Mouse (Mus musculus) ES-Bruce4 (cell line): Measurements from ENCODE around the gene Galk1.

Experiments used
- CTCF ChIP-seq: IDR thresholded peaks from one replicate; pipeline ENCODE4 v1.8.1; 2011; ENCODE audit warnings: low read depth, low read length
- POLR2A ChIP-seq: IDR thresholded peaks from one replicate; pipeline ENCODE4 v1.8.1; 2011; ENCODE audit warnings: low read length; ENCODE audit not compliant: insufficient read depth

DNA sequence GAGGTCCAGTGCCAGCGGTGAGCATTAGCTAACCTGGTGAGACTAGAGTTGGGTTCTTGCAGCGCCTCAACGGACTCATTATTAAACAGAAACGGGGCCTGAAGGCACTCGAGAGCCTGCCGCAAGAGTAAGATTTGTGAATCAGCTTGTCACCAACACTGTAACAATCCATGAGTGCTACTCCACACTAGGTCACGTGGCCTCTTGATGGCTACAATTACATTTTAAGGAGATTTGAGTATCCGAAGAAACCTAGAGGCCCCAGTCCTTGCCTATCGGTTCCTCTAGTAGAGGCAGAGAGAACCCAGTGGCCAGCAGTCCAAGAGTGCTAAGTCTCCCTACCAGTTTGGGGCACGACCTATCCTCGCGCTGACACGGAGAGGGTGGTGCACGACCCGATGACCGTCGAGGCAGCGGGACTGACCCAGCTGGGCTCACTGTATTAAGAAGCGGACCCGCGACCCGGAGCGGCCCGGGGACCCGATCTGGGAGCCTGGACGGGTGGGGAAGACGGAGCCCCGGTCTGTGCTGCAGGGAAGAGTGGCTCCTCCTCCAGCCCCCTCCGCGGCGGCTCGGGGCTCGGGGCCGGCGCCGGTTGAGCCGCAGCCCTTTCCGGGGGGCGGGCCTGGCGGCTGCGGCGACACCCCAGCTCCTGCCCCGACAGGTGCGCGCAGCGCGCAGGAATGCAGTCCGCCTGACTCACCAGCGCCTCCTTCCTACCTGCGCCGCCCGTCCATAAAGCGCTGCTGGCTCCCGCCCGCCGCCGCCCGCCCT, 38.0 kb downstream of the Galk1 start, which contains the start of gene Itgb4:
- peak; percentile 34 for TF ChIP-seq CTCF
- no peak for TF ChIP-seq POLR2A
